ENCODE assay signal across 8 mouse cellular contexts in genomic region chr3:116595603-116595991, GRCm38 (mm10). TPM values are rescaled to one million over a fixed set of nuclear protein-coding genes. Genes with fewer than 3 reads are reported as not detected.
DNase-seq lines count a peak whose midpoint lies in the region; ATAC-seq and TF ChIP-seq lines count a peak whose summit lies in the region.

No protein-coding gene starts in this region.

- H3K9me3 ChIP-seq in lung, postnatal 0 days (ENCODE audit: low read length), result no peaks in the 10 kb centered on the region
- no peaks in the 10 kb centered on the region for H3K9me3 ChIP-seq in limb, embryonic 13.5 days

- peak overlapping the region; percentile 70 for H3K9ac ChIP-seq in lung, postnatal 0 days (replicated peaks; ENCODE audit: low read depth)
- H3K9ac ChIP-seq in limb, embryonic 13.5 days, result peak overlapping the region; percentile 81

- H3K4me3 ChIP-seq in lung, postnatal 0 days (ENCODE audit: low read depth, low read length), result peak overlapping the region; percentile 84
- H3K4me3 ChIP-seq in limb, embryonic 13.5 days, result peak overlapping the region; percentile 85
- peak overlapping the region; percentile 87 for H3K4me3 ChIP-seq in small intestine, adult 2 months (ENCODE audit: low read depth, low read length)

- no peak for ATAC-seq in lung, postnatal 0 days
- ATAC-seq in erythroblast, adult 5-6 weeks (replicated peaks; ENCODE audit: low FRiP score, poor library complexity, severe bottlenecking), result peak; percentile 6; the same call in 1 of the 2 replicates
- no peak for ATAC-seq in limb, embryonic 13.5 days (ENCODE audit: low FRiP score, low read depth)

- no peaks in the 10 kb centered on the region for H3K4me1 ChIP-seq in lung, postnatal 0 days (ENCODE audit: insufficient read depth, low read depth, low read length)
- peaks cover 11% of the 10 kb centered on the region for H3K4me1 ChIP-seq in limb, embryonic 13.5 days
- H3K4me1 ChIP-seq in small intestine, adult 2 months (ENCODE audit: control insufficient read depth, insufficient read depth, insufficient read length, low read length), result peaks cover 2% of the 10 kb centered on the region; the same call in 1 of the 2 replicates

- no peak for TF ChIP-seq POLR2A in small intestine, adult 2 months (IDR thresholded peaks at IDR 0.05; ENCODE audit: low read depth, low read length)

- no peak for DNase-seq in lung, postnatal 0 days (ENCODE audit: low spot score)
- no peak for DNase-seq in lung, adult 18-20 months
- DNase-seq in gastrocnemius, adult 18-20 months (ENCODE audit: low spot score), result no peak
- DNase-seq in retina, postnatal 1 day, result no peak
- DNase-seq in urinary bladder, postnatal 25 days (ENCODE audit: low spot score), result no peak

- no peaks in the 10 kb centered on the region for H3K27me3 ChIP-seq in lung, postnatal 0 days (replicated peaks; ENCODE audit: insufficient read depth, low read length)
- no peaks in the 10 kb centered on the region for H3K27me3 ChIP-seq in limb, embryonic 13.5 days
- H3K27me3 ChIP-seq in small intestine, adult 2 months (ENCODE audit: control insufficient read depth, insufficient read depth, low read length), result no peaks in the 10 kb centered on the region

- no peak for TF ChIP-seq CTCF in lung, postnatal 0 days (IDR thresholded peaks at IDR 0.05)
- TF ChIP-seq CTCF in small intestine, adult 2 months (IDR thresholded peaks at IDR 0.05; ENCODE audit: extremely low read depth, insufficient read length, insufficient replicate concordance, low read depth, low read length), result no peak

- H3K36me3 ChIP-seq in lung, postnatal 0 days (ENCODE audit: insufficient read depth, low read length), result peaks cover 5% of the 10 kb centered on the region; the same call in 1 of the 2 replicates
- H3K36me3 ChIP-seq in limb, embryonic 13.5 days, result peaks cover 11% of the 10 kb centered on the region
- H3K36me3 ChIP-seq in small intestine, adult 2 months (ENCODE audit: control insufficient read depth, insufficient read depth, low read length), result peaks cover 6% of the 10 kb centered on the region

- 5% methylated on average over 10 of the region's 10 CpGs for WGBS in lung, postnatal 0 days
- WGBS in limb, embryonic 13.5 days, result 10% methylated on average over 10 of the region's 10 CpGs
- 2% methylated on average over 10 of the region's 10 CpGs for WGBS in small intestine, adult 2 months

- no peak overlapping the region for H3K27ac ChIP-seq in lung, postnatal 0 days (ENCODE audit: low read length)
- H3K27ac ChIP-seq in limb, embryonic 13.5 days, result no peak overlapping the region
- H3K27ac ChIP-seq in small intestine, adult 2 months (ENCODE audit: insufficient read depth, low read depth, low read length), result peak overlapping the region; percentile 1; the same call in 1 of the 2 replicates

- no peak for TF ChIP-seq EP300 in lung, postnatal 0 days (IDR thresholded peaks at IDR 0.05)

- peak overlapping the region; percentile 74 for H3K4me2 ChIP-seq in lung, postnatal 0 days (replicated peaks; ENCODE audit: low read depth, low read length)
- peak overlapping the region; percentile 79 for H3K4me2 ChIP-seq in limb, embryonic 13.5 days (replicated peaks)

RNA-seq across cellular contexts. Expression of gene Sass6, which starts 0.8 kb away (rescaled TPM):
- polyA plus RNA-seq in lung, postnatal 0 days (2015; fragmentation: Nextera tagmentation; extraction: Ambion mirVana), result 3.7 and 4.2 TPM in 2 replicates
- 10.7 and 16.3 TPM in 2 replicates for total RNA-seq in erythroblast, adult 5-6 weeks (2015; ENCODE audit: low replicate concordance)
- total RNA-seq in erythroblast, adult 5-6 weeks (2017; ENCODE audit: low replicate concordance), result 19.8 and 31.5 TPM in 2 replicates
- 24.1 and 27.0 TPM in 2 replicates for polyA plus RNA-seq in limb, embryonic 13.5 days (2015; fragmentation: Nextera tagmentation; extraction: Ambion mirVana)
- polyA plus RNA-seq in small intestine, adult 2 months (2012; rRNA removed), result 0.11 and 1.2 TPM in 2 replicates
- total RNA-seq in gastrocnemius, adult 18-20 months (2021), result 1 to 10 TPM; 1.6 to 2.0 TPM

RNA-seq across cellular contexts. Expression of gene Trmt13, which starts 18.8 kb away (rescaled TPM):
- 15.0 and 17.0 TPM in 2 replicates for polyA plus RNA-seq in lung, postnatal 0 days (2015; fragmentation: Nextera tagmentation; extraction: Ambion mirVana)
- total RNA-seq in erythroblast, adult 5-6 weeks (2015; ENCODE audit: low replicate concordance), result 0.38 and 13.2 TPM in 2 replicates
- total RNA-seq in erythroblast, adult 5-6 weeks (2017; ENCODE audit: low replicate concordance), result 10.1 and 10.7 TPM in 2 replicates
- 38.4 and 39.1 TPM in 2 replicates for polyA plus RNA-seq in limb, embryonic 13.5 days (2015; fragmentation: Nextera tagmentation; extraction: Ambion mirVana)
- 0.58 and 1.2 TPM in 2 replicates for polyA plus RNA-seq in small intestine, adult 2 months (2012; rRNA removed)
- total RNA-seq in gastrocnemius, adult 18-20 months (2021), result 1 to 10 TPM; 3.3 to 4.6 TPM

RNA-seq across cellular contexts. Expression of gene Lrrc39, which starts 32.8 kb away (rescaled TPM):
- 0.42 and 0.61 TPM in 2 replicates for polyA plus RNA-seq in lung, postnatal 0 days (2015; fragmentation: Nextera tagmentation; extraction: Ambion mirVana)
- 1.5 and 8.8 TPM in 2 replicates for total RNA-seq in erythroblast, adult 5-6 weeks (2015; ENCODE audit: low replicate concordance)
- 14.0 and 19.0 TPM in 2 replicates for total RNA-seq in erythroblast, adult 5-6 weeks (2017; ENCODE audit: low replicate concordance)
- polyA plus RNA-seq in limb, embryonic 13.5 days (2015; fragmentation: Nextera tagmentation; extraction: Ambion mirVana), result 0.84 and 0.87 TPM in 2 replicates
- polyA plus RNA-seq in small intestine, adult 2 months (2012; rRNA removed), result 0.10 and 0.18 TPM in 2 replicates
- 10 to 100 TPM; 49.0 to 51.8 TPM for total RNA-seq in gastrocnemius, adult 18-20 months (2021)
